Mouse (Mus musculus) CD4-positive helper T cell, adult 2 months (primary cell): ENCODE data around the gene Ruvbl1.
A peak's percentile ranks its signal among the peaks of the same experiment; 100 is the strongest.

ENCODE experiments used
- DNase-seq: peaks from one replicate; pipeline ENCODE4 v3.0.0-alpha.2; 2012; ENCODE audit warnings: low read depth, missing footprints, low spot score

The Ruvbl1 gene

DNA sequence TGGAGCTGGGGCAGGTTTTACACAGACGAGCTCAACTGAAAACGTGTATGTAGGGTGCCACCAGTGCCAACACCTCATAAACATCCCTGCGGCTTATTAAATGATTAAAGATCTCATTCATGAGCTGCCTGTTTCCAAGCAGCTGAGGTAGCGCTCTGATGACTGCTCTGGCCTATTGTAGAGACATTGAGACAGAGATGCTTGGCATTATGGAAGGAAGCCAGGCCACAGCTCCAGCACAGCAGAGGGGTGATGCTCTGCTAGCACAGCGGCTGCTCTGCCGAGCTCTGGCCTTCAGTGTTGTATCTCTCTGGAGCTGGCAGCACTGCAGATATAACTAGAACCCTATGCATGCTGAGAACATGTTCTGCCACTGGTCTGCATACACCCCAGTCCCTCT is 28.5 kb downstream of the Ruvbl1 start:
- DNase-seq: no peak

GRCm38 (mm10) chr6:88499481-88500404 is 34.5 kb downstream of the Ruvbl1 start:
- DNase-seq: peak; percentile 40

DNA sequence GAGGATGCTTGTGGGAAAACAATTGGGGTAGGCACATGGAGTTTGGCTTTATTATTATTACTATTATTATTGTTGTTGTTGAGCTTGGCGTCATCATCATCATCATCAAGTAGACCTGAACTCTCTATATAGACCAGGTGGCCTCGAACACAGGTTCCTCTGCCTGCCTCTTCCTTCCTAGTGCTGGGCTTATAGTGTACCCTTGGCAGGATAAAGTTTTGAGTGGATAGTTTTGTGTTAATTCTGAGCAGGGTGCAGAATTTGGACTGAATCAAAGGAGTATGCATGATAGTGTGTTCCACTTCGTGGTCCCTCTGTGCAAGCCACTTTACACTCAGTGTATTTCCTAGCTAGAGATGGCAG is 35.2 kb downstream of the Ruvbl1 start:
- no peak for DNase-seq

DNA sequence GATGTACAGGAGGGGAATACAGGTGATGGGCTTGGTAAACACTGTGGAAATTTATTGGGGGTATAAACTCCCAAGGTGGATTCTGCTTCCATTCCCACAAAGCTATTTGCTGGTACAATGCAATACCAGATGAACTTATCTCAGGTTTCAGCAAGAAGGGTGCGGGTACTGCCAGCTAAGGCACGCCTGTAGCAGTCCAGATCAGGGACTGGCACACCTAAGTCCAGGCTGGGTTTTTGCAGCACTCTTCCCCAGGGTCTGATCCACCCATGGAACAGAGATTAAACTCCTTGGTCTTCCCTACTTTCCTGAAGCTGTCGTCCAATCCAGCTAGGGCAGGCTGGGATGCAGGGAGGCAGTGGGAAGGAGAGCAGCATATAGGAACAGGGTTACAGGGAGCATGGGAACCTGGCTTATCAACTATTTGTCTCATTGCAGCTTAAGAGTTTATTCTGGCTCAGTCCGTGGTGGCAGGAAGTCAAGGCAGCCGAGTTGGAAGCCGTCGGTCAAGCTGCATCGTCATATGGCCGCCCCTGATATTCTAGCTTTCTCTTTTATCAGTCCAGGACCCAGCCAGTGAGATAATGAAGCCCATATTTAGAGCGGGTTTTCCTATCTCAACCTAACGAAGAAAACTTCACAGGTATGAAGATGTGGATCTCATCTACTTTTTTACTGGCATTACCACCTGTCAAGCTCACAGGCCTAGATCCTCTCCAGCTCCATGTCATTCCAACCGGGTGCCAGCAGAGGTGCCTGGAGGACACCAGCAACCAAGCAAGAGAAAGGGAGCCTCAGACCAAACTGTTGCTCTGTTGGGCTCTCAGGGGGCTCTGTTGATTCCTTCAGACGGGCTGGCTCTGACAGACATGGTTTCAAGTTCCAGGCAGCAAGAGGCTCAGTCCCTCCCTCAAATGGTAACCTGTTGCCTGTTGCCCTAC is 37.1 kb downstream of the Ruvbl1 start:
- no peak for DNase-seq

DNA sequence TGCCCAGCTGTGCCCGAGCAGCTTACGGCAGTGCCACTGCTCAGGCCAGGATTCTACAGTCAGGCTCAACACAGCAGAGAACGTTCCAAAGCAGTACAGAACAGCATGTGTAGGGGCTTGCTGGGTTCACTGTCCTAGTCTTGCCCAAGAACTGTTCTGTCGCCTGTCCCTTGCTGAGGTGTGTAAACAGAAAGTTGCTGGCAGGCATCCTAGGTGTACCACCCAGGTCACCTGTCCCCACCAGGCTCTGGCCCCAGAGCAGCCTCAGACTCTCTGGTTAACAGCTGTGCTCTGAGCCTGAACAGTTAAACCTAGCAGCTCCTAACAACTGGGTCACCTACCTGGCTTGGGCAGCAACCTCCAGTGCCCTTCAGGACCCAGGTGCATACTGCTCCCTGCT is 37.8 kb downstream of the Ruvbl1 start:
- no peak for DNase-seq

- no peak for DNase-seq
Measured at GRCm38 (mm10) chr6:88513984-88514383, 48.8 kb downstream of the Ruvbl1 start.

GRCm38 (mm10) chr6:88514546-88514945 is 49.3 kb downstream of the Ruvbl1 start:
- DNase-seq: no peak

DNA sequence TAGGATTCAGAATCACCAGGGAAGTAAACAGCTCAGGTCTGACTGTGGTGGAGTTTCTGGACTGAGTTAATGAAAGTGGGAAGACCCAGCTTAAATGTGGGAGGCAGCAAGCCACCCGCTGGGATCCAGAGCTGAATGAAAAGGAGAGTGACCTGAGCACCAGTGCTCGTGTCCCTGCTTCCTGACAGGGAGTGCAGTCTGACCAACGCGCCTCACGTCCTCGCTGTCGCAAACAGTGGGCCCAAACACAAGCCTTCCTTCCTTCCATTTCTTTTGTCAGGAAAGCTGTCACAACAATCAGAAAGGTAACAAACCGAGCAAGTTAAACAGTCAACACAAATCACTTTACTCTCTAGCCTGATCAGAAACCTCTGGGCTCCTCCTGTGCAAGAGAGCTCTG is 50.8 kb downstream of the Ruvbl1 start:
- DNase-seq: no peak

DNA sequence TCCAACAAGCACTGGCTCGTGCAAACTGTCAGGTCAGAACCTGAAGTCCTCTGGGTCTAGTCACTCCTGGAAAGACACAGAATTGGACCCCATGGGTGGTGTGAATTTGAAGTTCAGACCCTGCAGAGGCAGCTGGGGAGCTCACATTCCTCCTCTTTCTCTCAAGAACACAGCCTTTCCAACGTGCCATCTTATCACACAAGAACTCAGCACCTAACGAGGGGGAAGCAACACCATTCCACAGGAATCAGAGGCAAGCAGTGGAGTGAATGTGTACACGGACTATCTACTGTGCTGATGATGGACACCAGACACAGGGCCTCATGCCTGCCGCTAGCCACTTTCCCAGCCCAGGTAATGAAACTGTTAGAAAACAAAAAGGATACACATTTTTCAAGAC is 51.5 kb downstream of the Ruvbl1 start:
- DNase-seq: no peak

- DNase-seq: peak; percentile 55
Measured at GRCm38 (mm10) chr6:88517701-88518403, 52.6 kb downstream of the Ruvbl1 start.

- peak; percentile 97 for DNase-seq
Measured at GRCm38 (mm10) chr6:88518404-88519263, 53.4 kb downstream of the Ruvbl1 start, which contains the start of gene Sec61a1. Gene Sec61a1, minus strand, starts transcription at chr6:88518905.

DNA sequence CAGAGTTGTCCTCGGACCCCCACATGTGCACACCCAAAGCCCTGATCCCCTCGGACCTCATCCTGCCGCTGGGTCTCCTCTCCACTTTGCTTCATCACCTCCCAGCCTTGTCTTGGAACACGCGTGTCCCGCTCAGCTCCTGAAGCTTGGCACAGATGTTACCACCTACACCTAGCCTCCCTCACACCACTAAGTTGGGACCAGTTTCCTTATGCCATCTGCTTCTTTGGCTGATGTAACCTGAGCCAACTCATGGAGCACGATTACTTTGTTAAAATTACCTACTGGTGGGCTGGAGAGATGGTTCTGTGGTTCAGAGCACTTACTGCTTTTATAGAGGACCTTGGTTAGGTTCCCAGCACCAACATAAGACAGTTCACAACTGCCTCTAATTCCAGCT is 56.6 kb downstream of the Ruvbl1 start:
- DNase-seq: no peak

DNA sequence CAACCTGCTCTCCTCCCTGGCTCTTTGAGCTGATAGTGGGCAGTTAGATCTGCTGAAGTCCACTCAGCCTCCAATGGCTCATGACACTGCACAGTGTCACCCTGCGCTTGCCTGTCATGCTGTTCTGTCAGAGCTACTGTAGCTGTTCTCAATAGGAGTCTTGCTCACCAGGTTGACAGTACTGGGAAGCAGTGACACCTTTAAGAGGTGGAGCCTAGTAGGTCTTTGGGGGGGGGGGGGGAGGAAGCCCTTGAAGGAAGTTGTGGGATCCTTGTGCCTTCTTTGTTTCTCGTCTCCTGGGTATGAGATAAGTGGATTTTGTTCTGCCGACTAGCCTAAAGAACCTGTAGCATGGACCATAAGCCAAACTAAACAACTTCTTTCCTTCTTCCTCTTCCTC is 57.4 kb downstream of the Ruvbl1 start:
- DNase-seq: peak; percentile 57

DNA sequence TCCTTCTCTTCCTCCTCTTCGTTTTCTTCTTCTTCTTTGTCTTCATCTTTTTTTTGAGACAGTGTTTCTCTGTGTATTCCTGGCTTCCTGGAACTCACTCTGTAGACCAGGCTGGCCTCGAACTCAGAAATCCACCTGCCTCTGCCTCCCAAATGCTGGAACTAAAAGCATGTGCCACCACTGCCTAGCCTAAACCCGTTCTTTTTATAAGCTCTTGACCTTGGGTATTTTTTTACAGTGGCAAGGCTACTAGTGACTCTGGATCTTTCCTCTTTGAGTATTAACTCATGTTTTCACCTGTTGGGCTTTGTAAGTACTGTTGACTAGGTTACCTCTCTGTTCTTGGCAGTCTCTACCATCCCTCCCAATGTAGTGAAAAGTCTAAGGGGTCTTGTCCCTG is 57.8 kb downstream of the Ruvbl1 start:
- DNase-seq: no peak

- DNase-seq: no peak
Measured at GRCm38 (mm10) chr6:88523451-88523850, 58.2 kb downstream of the Ruvbl1 start.

GRCm38 (mm10) chr6:88524056-88524455 is 58.8 kb downstream of the Ruvbl1 start:
- DNase-seq: no peak

- DNase-seq: no peak
Measured at GRCm38 (mm10) chr6:88530306-88530705, 65.1 kb downstream of the Ruvbl1 start.

DNA sequence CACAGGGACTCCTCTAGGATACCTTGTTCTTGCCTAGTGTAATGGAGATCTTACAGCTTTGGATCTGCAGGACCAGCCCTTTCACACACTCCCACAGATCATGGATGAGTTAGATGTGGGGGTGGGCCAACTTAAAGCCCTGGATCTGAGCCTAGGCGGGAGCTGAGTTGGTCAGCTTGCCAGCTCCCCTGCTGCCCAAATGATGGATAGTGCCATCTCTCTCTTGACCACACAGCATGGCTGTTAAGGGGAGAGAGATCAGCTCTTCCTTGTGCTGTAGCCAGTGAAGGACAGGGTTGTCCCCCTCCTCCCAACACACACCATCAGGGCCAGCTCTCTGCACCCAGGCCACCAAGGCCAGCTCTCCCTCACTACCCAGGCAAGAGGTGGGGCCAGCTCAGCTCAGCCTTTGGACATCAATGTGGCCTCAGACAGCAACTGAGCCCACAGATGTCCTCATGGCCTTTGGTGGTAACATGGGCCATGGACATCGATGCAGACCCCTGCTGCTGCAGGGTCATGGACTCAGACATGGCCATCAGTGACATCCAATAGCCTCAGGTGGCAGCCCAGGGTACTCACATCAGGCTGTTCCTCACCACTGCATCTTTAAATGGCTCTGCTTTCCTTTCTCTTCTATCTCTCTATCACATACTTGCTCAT is 75.0 kb downstream of the Ruvbl1 start:
- DNase-seq: no peak

GRCm38 (mm10) chr6:88544241-88544640 is 79.0 kb downstream of the Ruvbl1 start:
- DNase-seq: no peak
